In the genomic region with DNA sequence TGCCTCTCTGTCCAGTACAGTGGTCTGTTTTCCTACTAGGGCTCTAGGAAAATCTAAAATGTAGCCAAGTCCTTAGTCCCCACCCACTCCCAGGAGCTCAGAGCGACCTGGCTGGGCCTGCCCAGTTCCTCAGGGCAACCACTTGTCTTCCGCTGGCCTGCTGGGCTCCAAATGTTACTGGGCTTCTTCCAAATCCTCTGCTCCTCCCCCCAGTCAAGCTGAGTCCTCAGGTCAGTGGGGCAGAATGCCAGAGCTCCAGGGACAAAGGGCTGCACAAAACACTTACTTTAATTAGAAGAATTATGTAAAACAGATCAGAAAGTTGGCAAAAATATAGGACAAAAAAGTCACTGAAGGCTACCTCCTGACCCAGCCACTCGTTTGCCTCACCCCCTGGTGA, we compare ENCODE assay signal across 8 mouse cellular contexts. TPM values are rescaled to one million over a fixed set of nuclear protein-coding genes. Genes with fewer than 3 reads are reported as not detected.
DNase-seq lines count a peak whose midpoint lies in the region; ATAC-seq and TF ChIP-seq lines count a peak whose summit lies in the region.

No protein-coding gene starts in this region.

- intact Hi-C loops in heart, adult 2 months (cut with DNase I), result loop anchor here (1.0 to 10.0 kb wide), 5 partner anchors 16 to 302 kb away; no protein-coding TSS in a partner anchor

- H3K36me3 ChIP-seq in embryonic facial prominence, embryonic 10.5 days (replicated peaks), result no peaks in the 10 kb centered on the region
- peaks cover 9% of the 10 kb centered on the region for H3K36me3 ChIP-seq in heart, adult 2 months (ENCODE audit: control insufficient read depth, insufficient read depth, low read length)
- no peaks in the 10 kb centered on the region for H3K36me3 ChIP-seq in kidney, embryonic 16.5 days (ENCODE audit: insufficient read depth, low read length)

- no peak for TF ChIP-seq POLR2A in heart, adult 2 months (IDR thresholded peaks at IDR 0.05; ENCODE audit: insufficient read depth, low read depth, low read length)

- peak overlapping the region; percentile 63; the same call in 1 of the 2 replicates for H3K27ac ChIP-seq in embryonic facial prominence, embryonic 10.5 days (replicated peaks)
- peak overlapping the region; percentile 76 for H3K27ac ChIP-seq in heart, adult 2 months
- H3K27ac ChIP-seq in kidney, embryonic 16.5 days (ENCODE audit: low read length), result peak overlapping the region; percentile 45; the same call in 1 of the 2 replicates

- ATAC-seq in kidney, embryonic 16.5 days (ENCODE audit: low FRiP score, low TSS enrichment), result no peak
- no peak for ATAC-seq in CD4-positive, CD25-positive, alpha-beta regulatory T cell, adult 4 months

- H3K79me2 ChIP-seq in heart, adult 2 months (replicated peaks; ENCODE audit: control insufficient read depth, insufficient read depth, low read length), result no peaks in the 10 kb centered on the region

- H3K4me3 ChIP-seq in embryonic facial prominence, embryonic 10.5 days, result no peak overlapping the region
- H3K4me3 ChIP-seq in heart, adult 2 months, result no peak overlapping the region
- H3K4me3 ChIP-seq in kidney, embryonic 16.5 days (ENCODE audit: low read length), result no peak overlapping the region

- peak; percentile 87 for TF ChIP-seq EP300 in heart, adult 2 months (IDR thresholded peaks at IDR 0.05; ENCODE audit: insufficient read depth, low read depth, low read length)

- no peak for TF ChIP-seq CTCF in heart, adult 2 months (IDR thresholded peaks at IDR 0.05)

- no peak overlapping the region for H3K9ac ChIP-seq in heart, adult 2 months (ENCODE audit: low read depth, low read length)
- H3K9ac ChIP-seq in kidney, embryonic 16.5 days (replicated peaks; ENCODE audit: low read length), result no peak overlapping the region

- peak; percentile 54 to 64 for DNase-seq in urinary bladder, postnatal 4 days (ENCODE audit: low spot score in 2 of 2)
- no peak for DNase-seq in urinary bladder, postnatal 25 days (ENCODE audit: low spot score)
- DNase-seq in embryonic facial prominence, embryonic 10.5 days (ENCODE audit: low spot score), result peak; percentile 45
- peak; percentile 79 to 90 for DNase-seq in heart, adult 2 months
- peak; percentile 91 for DNase-seq in lung, postnatal 10 days
- DNase-seq in right cerebral cortex, postnatal 4 days, result peak; percentile 55

- no peaks in the 10 kb centered on the region for H3K9me3 ChIP-seq in embryonic facial prominence, embryonic 10.5 days
- H3K9me3 ChIP-seq in kidney, embryonic 16.5 days (ENCODE audit: low read length), result no peaks in the 10 kb centered on the region

- H3K27me3 ChIP-seq in embryonic facial prominence, embryonic 10.5 days (replicated peaks; ENCODE audit: low read depth, poor library complexity, severe bottlenecking), result no peaks in the 10 kb centered on the region
- no peaks in the 10 kb centered on the region for H3K27me3 ChIP-seq in heart, adult 2 months (ENCODE audit: control insufficient read depth, insufficient read depth, low read length)
- no peaks in the 10 kb centered on the region for H3K27me3 ChIP-seq in kidney, embryonic 16.5 days (ENCODE audit: insufficient read depth, low read length)

- WGBS in embryonic facial prominence, embryonic 10.5 days, result 6% methylated on average over 3 of the region's 3 CpGs
- 3% methylated on average over 3 of the region's 3 CpGs for WGBS in heart, adult 2 months
- WGBS in kidney, embryonic 16.5 days, result 22% methylated on average over 3 of the region's 3 CpGs

- peaks cover 66% of the 10 kb centered on the region for H3K4me1 ChIP-seq in embryonic facial prominence, embryonic 10.5 days
- H3K4me1 ChIP-seq in heart, adult 2 months (ENCODE audit: control insufficient read depth, insufficient read depth, low read length), result peaks cover 54% of the 10 kb centered on the region
- peaks cover 58% of the 10 kb centered on the region for H3K4me1 ChIP-seq in kidney, embryonic 16.5 days (ENCODE audit: insufficient read depth, low read length)

- no peak overlapping the region for H3K4me2 ChIP-seq in kidney, embryonic 16.5 days (replicated peaks; ENCODE audit: low read depth, low read length)

RNA-seq across cellular contexts. Expression of a gene that starts 56.1 kb away (rescaled TPM):
- 34.2 and 37.4 TPM in 2 replicates for polyA plus RNA-seq in embryonic facial prominence, embryonic 10.5 days (2016; fragmentation: Nextera tagmentation; extraction: Ambion mirVana)
- 10 to 100 TPM; 16.3 to 21.5 TPM for total RNA-seq in heart, adult 2 months (2021)
- polyA plus RNA-seq in heart, adult 2 months (2012; rRNA removed), result 37.9 and 41.9 TPM in 2 replicates
- 59.3 and 62.0 TPM in 2 replicates for polyA plus RNA-seq in kidney, embryonic 16.5 days (2015; fragmentation: Nextera tagmentation; extraction: Ambion mirVana)
- 10 to 100 TPM; 71.5 to 87.9 TPM for polyA plus RNA-seq in CD4-positive, CD25-positive, alpha-beta regulatory T cell, adult 4 months (2017; shearing (Covaris generic))
